Mouse (Mus musculus) intestine, postnatal 0 days (tissue): ENCODE measurements at regions not wholly inside any gene's neighbourhood (a gene's known extent, or its start where the extent isn't known, plus 50 kb on each side); places are given as distances from the start of the nearest gene placed in this dataset.

Source experiments
- ATAC-seq: fragments of 200-750 bp; cut with Nextera tagmentation; 2 replicates; pipeline ENCODE4 v1.8.0; 2017; ENCODE audit warnings: mild to moderate bottlenecking, moderate TSS enrichment, moderate library complexity
- H3K27ac ChIP-seq: fragments of 300-500 bp; sonication (generic); 2 replicates; pipeline ENCODE4 v1.5.1; 2014; ENCODE audit warnings: mild to moderate bottlenecking, low read depth, low read length, moderate library complexity
- H3K27me3 ChIP-seq: fragments of 300-500 bp; sonication (generic); replicated peaks from 2 replicates; pipeline ENCODE4 v1.6.1; 2014; ENCODE audit warnings: low read length, mixed read lengths; ENCODE audit not compliant: control insufficient read depth, insufficient read depth
- H3K36me3 ChIP-seq: fragments of 300-500 bp; sonication (generic); 2 replicates; pipeline ENCODE4 v1.6.1; 2014; ENCODE audit warnings: mild to moderate bottlenecking, moderate library complexity; ENCODE audit not compliant: control insufficient read depth, insufficient read depth
- H3K4me1 ChIP-seq: fragments of 300-500 bp; sonication (generic); replicated peaks from 2 replicates; pipeline ENCODE4 v1.6.1; 2014; ENCODE audit warnings: antibody characterized with exemption, low read length, mixed read lengths; ENCODE audit not compliant: control insufficient read depth, insufficient read depth
- H3K4me2 ChIP-seq: fragments of 300-500 bp; sonication (generic); replicated peaks from 2 replicates; pipeline ENCODE4 v1.6.1; 2014; ENCODE audit warnings: low read depth, mild to moderate bottlenecking, moderate library complexity
- H3K4me3 ChIP-seq: fragments of 300-500 bp; sonication (generic); 2 replicates; pipeline ENCODE4 v1.5.1; 2014; ENCODE audit warnings: low read depth, low read length
- H3K9ac ChIP-seq: fragments of 300-500 bp; sonication (generic); 2 replicates; pipeline ENCODE4 v1.6.1; 2014; ENCODE audit warnings: mild to moderate bottlenecking, low read depth, low read length
- H3K9me3 ChIP-seq: fragments of 300-500 bp; sonication (generic); 2 replicates; pipeline ENCODE4 v1.6.1; 2016; ENCODE audit warnings: mixed run types; ENCODE audit not compliant: control insufficient read depth
- CTCF ChIP-seq: sonication (generic); IDR thresholded peaks from 2 replicates; pipeline ENCODE4 v1.5.1; 2016; ENCODE audit warnings: low read depth, mild to moderate bottlenecking, control low read depth, antibody characterized with exemption, moderate library complexity
- WGBS: fragments of 180-500 bp; shearing (Covaris S2); extraction: QIAGEN DNeasy Blood & Tissue Kit; methylation state at CpG from one replicate; pipeline ENCODE4 v1.1.7; 2014; 5-methylcytosine and 5-hydroxymethylcytosine counted together

- H3K4me3 ChIP-seq, result no peak overlapping the region
- H3K9me3 ChIP-seq, result no peaks in the 10 kb centered on the region
- H3K4me1 ChIP-seq, result no peaks in the 10 kb centered on the region
- no peak overlapping the region for H3K27ac ChIP-seq
- no peak overlapping the region for H3K9ac ChIP-seq
- TF ChIP-seq CTCF, result no peak
- no peaks in the 10 kb centered on the region for H3K27me3 ChIP-seq
- 37% methylated on average over 12 of the region's 12 CpGs for WGBS
- no peak overlapping the region for H3K4me2 ChIP-seq
- no peak for ATAC-seq
- H3K36me3 ChIP-seq, result no peaks in the 10 kb centered on the region
These were observed 109.6 kb upstream of the Habp2 start for GRCm38 (mm10) chr19:56177231-56177745.

- Histone ChIP-seq H3K4me3 (no peak overlapping the region), H3K9ac (no peak overlapping the region), H3K27ac (no peak overlapping the region), H3K4me2 (no peak overlapping the region), H3K9me3 (peaks cover 5% of the 10 kb centered on the region; the same call in 1 of the 2 replicates), H3K27me3 (no peaks in the 10 kb centered on the region), H3K36me3 (no peaks in the 10 kb centered on the region), H3K4me1 (no peaks in the 10 kb centered on the region)
- no peak for ATAC-seq
- no peak for TF ChIP-seq CTCF
- 74% methylated on average over 5 of the region's 5 CpGs for WGBS
These were observed 101.2 kb upstream of the Habp2 start for GRCm38 (mm10) chr19:56185756-56186155.

DNA sequence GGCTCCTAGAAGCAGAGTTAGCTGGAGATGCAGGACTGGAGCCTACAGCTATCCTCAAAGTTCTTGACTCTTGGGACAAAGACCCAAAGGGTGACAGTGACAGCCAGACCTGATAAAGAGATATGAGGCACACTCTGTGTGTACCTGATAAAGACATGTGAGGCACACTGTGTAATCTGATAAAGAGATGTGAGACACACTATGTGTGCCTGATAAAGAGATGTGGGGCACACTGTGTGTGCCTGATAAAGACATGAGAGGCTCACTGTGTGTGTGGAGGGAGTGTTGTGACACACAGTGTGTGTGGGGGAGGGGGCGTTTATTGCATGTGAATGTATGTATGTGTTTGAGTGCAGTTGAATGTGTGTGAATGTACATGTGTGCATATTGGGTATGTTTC lies 97.8 kb upstream of the Habp2 start:
- no peaks in the 10 kb centered on the region for H3K9me3 ChIP-seq
- WGBS, result 95% methylated on average over 1 of the region's 1 CpGs
- no peak overlapping the region for H3K27ac ChIP-seq
- no peak overlapping the region for H3K4me2 ChIP-seq
- H3K4me1 ChIP-seq, result no peaks in the 10 kb centered on the region
- H3K27me3 ChIP-seq, result no peaks in the 10 kb centered on the region
- no peak overlapping the region for H3K4me3 ChIP-seq
- ATAC-seq, result no peak
- H3K36me3 ChIP-seq, result no peaks in the 10 kb centered on the region
- TF ChIP-seq CTCF, result no peak
- no peak overlapping the region for H3K9ac ChIP-seq

GRCm38 (mm10) chr19:56190222-56190621 lies 96.7 kb upstream of the Habp2 start:
- no peak overlapping the region for H3K27ac ChIP-seq
- H3K9me3 ChIP-seq, result no peaks in the 10 kb centered on the region
- WGBS, result 69% methylated on average over 3 of the region's 3 CpGs
- no peaks in the 10 kb centered on the region for H3K27me3 ChIP-seq
- no peaks in the 10 kb centered on the region for H3K36me3 ChIP-seq
- no peak overlapping the region for H3K9ac ChIP-seq
- TF ChIP-seq CTCF, result no peak
- no peaks in the 10 kb centered on the region for H3K4me1 ChIP-seq
- H3K4me3 ChIP-seq, result no peak overlapping the region
- H3K4me2 ChIP-seq, result no peak overlapping the region
- no peak for ATAC-seq

GRCm38 (mm10) chr19:56198474-56199236 lies 88.3 kb upstream of the Habp2 start:
- H3K27me3 ChIP-seq, result no peaks in the 10 kb centered on the region
- H3K9ac ChIP-seq, result no peak overlapping the region
- H3K4me3 ChIP-seq, result no peak overlapping the region
- no peaks in the 10 kb centered on the region for H3K36me3 ChIP-seq
- no peaks in the 10 kb centered on the region for H3K9me3 ChIP-seq
- no peak overlapping the region for H3K27ac ChIP-seq
- 69% methylated on average over 15 of the region's 15 CpGs for WGBS
- no peak for TF ChIP-seq CTCF
- no peaks in the 10 kb centered on the region for H3K4me1 ChIP-seq
- no peak for ATAC-seq
- no peak overlapping the region for H3K4me2 ChIP-seq

DNA sequence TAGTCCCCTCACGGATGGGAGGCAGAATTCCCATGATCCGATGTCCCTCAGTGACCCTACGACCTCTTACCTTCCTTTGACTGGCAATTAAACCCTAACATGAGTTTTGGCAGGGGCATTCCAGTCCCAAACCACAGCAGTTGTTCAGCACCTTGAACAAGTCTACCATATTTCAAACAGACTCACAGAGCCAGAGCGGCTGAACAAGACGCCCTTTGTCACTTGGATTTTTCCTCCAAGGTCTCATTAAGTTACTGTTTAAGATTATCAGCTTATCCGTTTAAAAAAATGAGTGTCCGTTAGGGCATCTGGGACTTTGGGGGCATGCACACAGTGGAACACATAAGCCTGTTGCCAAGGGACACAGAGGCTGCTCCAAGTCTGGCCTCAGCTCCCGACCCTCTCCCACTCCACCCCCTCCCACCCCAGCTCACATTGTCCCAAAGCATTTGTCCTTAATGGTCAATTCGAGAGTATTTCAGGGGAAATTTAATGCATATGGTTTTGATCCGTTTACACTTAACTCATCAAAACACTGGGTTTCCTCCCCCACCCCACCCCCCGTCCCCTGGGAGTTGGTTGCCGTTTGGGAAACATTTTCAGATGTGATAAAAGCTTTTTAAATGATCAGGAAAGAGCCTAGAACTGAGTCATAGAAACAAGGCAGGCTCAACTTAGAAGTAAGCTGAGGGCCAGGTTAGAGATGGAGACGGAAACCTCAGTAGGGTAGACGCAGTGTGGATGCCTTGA lies 87.4 kb upstream of the Habp2 start:
- ATAC-seq, result no peak
- no peak overlapping the region for H3K9ac ChIP-seq
- TF ChIP-seq CTCF, result no peak
- no peaks in the 10 kb centered on the region for H3K9me3 ChIP-seq
- WGBS, result 64% methylated on average over 14 of the region's 14 CpGs
- no peak overlapping the region for H3K27ac ChIP-seq
- H3K4me2 ChIP-seq, result no peak overlapping the region
- no peak overlapping the region for H3K4me3 ChIP-seq
- no peaks in the 10 kb centered on the region for H3K27me3 ChIP-seq
- H3K4me1 ChIP-seq, result no peaks in the 10 kb centered on the region
- H3K36me3 ChIP-seq, result no peaks in the 10 kb centered on the region
